Mouse (Mus musculus) B cell, adult 2 months (primary cell): ENCODE data around the gene Defa30.
"Not testable (repeated sequence)": the region's sequence is repeated elsewhere in the genome, so short reads cannot be mapped to it uniquely, and the experiment has no call there.

Experiments used
- DNase-seq, 2 experiments: peaks; one replicate each; pipeline ENCODE4 v3.0.0; 2022

The Defa30 gene

GRCm38 (mm10) chr8:21134342-21134741 lies at the start of gene Defa30:
Defa30 (plus strand) TSS chr8:21134642.
- not testable (repeated sequence) for DNase-seq

GRCm38 (mm10) chr8:21093106-21093505 lies 41.3 kb upstream of the Defa30 start:
- no peak for DNase-seq

DNA sequence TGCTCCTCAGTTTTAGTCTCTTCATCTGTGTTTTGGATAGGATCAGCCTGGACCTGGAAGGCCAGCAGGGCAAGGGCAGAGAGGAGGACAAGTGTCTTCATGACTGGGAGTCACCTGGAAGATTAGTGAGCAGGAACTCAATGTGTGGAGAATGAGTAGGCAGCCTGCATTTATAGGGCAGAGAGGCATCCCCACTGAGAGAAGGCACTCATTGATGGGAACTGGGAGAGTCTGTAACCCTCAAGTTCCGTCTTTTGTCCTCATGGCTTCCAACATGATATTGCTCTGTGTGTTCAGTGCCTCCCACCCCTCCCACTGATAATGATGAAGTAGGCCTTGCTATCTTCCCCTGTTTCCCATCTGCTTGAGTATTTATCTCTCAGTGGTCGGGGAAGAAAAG lies 38.5 kb upstream of the Defa30 start, which contains the start of gene Gm14851:
TSS of gene Gm14851 (minus strand) at position 101 of the 400 bp plus-strand sequence.
- DNase-seq, result not testable (repeated sequence)

DNA sequence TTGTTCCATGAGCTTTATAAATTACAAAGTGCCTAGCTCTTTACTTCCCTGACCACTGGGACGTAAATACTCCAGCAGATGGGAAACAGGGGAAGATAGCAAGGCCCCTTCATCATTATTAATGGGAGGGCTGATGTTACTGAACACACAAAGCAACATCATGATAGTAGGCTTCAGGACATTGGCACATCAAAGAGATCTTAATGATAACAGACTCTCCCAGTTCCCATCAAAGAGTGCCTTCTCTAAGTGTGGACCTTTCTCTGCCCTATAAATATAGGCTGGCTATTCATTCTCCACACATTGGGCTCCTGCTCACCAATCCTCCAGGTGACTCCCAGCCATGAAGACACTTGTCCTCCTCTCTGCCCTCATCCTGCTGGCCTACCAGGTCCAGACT lies 27.5 kb downstream of the Defa30 start, which contains the start of gene Defa22:
TSS of gene Defa22 (plus strand) at position 301 of the 400 bp plus-strand sequence.
- DNase-seq, result not testable (repeated sequence)
